Mouse (Mus musculus): ENCODE data around the gene Tmem44.

- TF ChIP-seq GATA1 (IDR thresholded peaks at IDR 0.05; ENCODE audit: borderline replicate concordance, low read length) (no peak), FLI1 (IDR thresholded peaks at IDR 0.05; ENCODE audit: low read length) (no peak)
Observed at GRCm38 (mm10) chr16:30491742-30492141, 58.9 kb downstream of the Tmem44 start.

Data from megakaryocyte, embryonic 14.5 days (primary cell).